Mouse (Mus musculus) heart, adult 2 months (tissue): ENCODE results near the gene Vezt.

Experiments used
- CTCF ChIP-seq: fragments of 200-600 bp; IDR thresholded peaks from 2 replicates; pipeline ENCODE4 v1.8.1; 2022; ENCODE audit warnings: antibody characterized with exemption, mild to moderate bottlenecking, moderate library complexity
- POLR2A ChIP-seq: fragments of 200-500 bp; IDR thresholded peaks from 2 replicates; pipeline ENCODE4 v1.6.1; 2011; ENCODE audit warnings: mild to moderate bottlenecking, low read depth, low read length, control low read depth; ENCODE audit not compliant: insufficient read depth

DNA sequence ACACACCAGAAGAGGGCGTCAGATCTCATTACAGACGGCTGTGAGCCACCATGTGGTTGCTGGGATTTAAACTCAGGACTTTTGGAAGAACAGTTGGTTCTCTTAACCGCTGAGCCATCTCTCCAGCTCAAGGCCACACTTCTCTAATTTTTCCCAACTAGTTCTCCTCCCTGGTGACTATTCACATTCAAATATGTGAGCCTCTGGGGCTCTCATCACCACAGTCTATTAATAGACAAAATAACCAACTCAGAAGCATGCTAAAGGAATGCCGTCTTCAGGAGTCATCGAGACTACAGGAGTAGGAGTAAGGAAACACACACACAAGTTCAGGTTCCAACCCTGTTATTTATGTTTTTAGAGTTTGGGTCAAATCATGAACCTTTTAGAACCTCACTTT lies 95.3 kb downstream of the Vezt start:
- no peak for TF ChIP-seq POLR2A
- TF ChIP-seq CTCF = no peak
